Mouse (Mus musculus) hindbrain, embryonic 16.5 days (tissue): ENCODE results near the gene Ccdc7a. TPM values are rescaled to one million over a fixed set of nuclear protein-coding genes. Genes with fewer than 3 reads are reported as not detected.

Source experiments
- polyA plus RNA-seq: library from polyadenylated mRNA; unstranded; fragments of >200 nt; fragmentation: Nextera tagmentation; extraction: Ambion mirVana; gene quantifications from 2 replicates; pipeline ENCODE4 v1.2.1, GENCODE M21; 2015

The Ccdc7a gene
- polyA plus RNA-seq, 1 experiment from 2014 or later, result not detected

Other genes starting within 250 kb of the Ccdc7a start
- not detected in 2 replicates for gene Ccdc7b, start 1.6 kb upstream of the Ccdc7a start, polyA plus RNA-seq
- not detected in 2 replicates for gene Gm10999, start 66.1 kb upstream of the Ccdc7a start, polyA plus RNA-seq
- gene 2610044O15Rik8, start 168.9 kb upstream of the Ccdc7a start, polyA plus RNA-seq, result 23.1 and 26.4 TPM in 2 replicates